Mouse (Mus musculus) duodenum, adult 2 months (tissue): Measurements from ENCODE around the gene Nkx2-9. TPM values are rescaled to one million over a fixed set of nuclear protein-coding genes. Genes with fewer than 3 reads are reported as not detected.

Source experiments
- polyA plus RNA-seq: library from polyadenylated mRNA; depleted of rRNA; stranded (reverse); fragments of >200 nt; gene quantifications from 2 replicates; pipeline ENCODE4 v1.2.3, GENCODE M21; 2012; ENCODE audit warnings: low replicate concordance; rRNA removed

Gene Nkx2-9
- 0.16 TPM in 1 of 2 replicates, not detected in the other for polyA plus RNA-seq

GRCm38 (mm10) chr12:56612761-56613437, at the start of gene Nkx2-9:
Gene Nkx2-9, minus strand, starts transcription at chr12:56613284.

Other genes starting within 250 kb of the Nkx2-9 start
- not detected in 2 replicates for gene Nkx2-1, start 76.4 kb downstream of the Nkx2-9 start, polyA plus RNA-seq
- gene Pax9, start 78.5 kb upstream of the Nkx2-9 start, polyA plus RNA-seq = 0.15 TPM in 1 of 2 replicates, not detected in the other